Mouse (Mus musculus): ENCODE measurements around the gene N4bp1.

N4bp1 gene

DNA sequence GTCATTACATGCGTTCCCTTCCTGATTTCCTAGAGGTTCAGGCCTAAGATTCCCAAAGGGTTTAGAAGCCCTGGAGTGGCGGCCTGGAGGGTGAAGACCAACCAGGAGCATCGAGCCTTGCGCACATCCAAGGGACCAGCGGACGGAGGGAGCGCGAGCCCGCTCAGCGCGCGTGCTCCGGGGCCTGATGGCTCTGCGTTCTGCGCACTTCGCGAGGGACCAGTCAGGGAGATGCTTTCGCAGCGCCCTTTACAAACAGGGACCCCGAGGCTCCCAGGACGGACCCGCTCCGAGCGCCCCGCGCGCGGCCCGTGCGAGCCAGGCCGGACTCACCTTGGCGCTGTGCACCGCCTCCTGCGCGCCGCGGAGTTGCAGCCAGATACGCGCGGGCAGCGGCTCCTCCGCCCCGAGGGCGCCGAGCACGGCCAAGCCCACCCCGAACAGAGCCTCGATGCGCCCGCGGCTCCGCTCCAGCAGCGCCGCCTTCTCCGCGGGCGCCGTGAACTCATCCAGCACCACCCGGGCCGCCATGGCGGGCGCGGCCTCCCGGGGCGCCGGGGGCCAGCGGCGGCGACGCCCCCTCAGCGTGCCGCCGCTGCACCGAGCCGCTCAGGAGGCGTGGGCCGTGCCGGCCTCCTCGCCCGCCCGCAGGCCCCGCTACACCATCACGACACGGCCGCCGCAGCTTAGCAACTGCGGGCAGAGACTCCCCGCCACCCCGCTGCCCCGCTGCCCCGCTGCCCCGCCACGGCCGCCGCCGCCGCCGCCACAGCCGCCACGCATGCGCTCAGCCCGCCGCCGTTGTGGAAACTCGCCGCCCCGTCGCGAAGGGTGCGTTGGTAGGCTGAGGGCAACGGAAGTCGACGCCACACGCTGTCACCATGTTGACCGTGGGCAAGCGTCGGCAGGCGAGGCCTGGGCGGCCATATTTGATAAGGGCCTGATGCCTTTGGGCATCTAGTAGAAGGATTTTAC lies at the start of gene N4bp1:
N4bp1 (minus strand) TSS at position 770 of the 975 bp plus-strand sequence.
- peak; percentile 92 for DNase-seq

DNA sequence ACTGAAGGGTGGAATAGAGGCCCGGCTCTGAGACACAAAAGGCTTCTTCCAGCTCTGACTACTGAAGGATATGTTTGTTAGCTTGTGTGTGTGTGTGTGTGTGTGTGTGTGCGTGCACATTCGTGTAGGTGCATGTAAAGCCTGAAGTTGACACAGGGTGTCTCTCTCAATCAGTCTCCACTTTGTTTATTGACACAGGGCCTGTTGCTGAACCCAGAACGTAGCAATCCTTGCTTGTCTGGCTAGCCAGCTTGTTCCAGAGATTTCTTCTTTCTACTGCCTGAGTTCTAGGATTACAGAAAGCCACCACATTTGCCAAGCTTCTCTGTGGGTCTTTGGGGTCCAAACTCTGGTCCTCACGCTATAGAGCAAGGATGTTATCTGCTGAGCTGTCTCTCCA lies 49.8 kb upstream of the N4bp1 start:
- no peak for DNase-seq

DNA sequence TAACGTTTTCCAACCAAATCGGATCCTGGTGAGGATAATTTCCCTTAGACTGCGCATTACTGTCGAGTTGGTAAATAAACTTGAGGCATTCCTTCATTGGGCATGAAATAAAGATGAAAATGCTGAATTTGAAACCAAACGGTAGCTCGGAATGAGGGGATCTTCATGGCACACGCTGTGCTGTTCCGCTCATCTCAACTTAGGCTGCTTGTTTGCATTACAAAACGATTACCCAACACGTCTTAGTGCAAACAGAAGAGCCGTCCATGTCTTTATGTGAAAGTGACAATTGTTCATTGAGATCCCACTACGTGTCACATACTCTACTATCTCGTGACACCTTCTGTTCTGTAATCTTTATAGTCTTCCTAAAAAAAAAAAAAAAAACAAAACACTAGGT lies 49.3 kb upstream of the N4bp1 start:
- no peak for DNase-seq

DNA sequence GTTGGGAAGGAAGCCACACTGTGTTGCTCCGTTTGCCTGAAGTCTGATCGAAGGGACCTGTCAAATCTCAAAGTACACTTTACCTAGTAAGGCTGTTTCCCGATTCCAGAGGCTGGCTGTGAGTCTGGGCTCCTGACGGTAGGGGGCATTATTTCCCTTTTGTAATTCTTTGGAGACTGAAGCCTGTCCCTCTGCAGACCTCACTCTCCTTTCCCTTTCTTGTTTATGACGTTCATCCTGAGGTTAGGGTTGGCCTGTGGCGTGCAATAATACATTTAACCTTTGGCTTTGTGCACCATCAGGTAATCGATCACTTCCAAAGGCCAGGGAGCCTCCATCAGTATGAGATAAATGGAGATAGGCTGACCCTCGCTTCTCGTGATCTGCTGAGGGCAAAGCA lies 48.8 kb upstream of the N4bp1 start:
- DNase-seq, result peak; percentile 42

DNA sequence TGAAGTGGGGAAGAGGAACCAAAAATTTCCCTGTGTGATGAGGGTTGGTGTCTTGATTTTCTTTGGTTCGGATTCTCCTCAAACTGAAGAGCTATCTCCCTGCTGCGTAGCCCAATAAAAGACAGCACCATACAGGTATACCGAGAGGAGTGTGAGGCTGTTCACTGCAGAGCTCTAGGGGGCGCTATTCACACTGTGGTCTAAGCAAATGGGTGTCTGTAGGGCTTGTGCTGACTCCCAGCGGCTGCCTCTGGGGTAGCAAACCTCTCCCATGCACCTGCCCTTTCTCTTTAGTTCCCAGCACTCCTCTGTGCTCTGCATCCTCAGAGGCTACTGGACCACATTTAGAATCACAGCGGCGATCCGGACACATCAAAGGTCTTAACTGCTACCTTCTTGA lies 41.2 kb upstream of the N4bp1 start:
- DNase-seq, result no peak

DNA sequence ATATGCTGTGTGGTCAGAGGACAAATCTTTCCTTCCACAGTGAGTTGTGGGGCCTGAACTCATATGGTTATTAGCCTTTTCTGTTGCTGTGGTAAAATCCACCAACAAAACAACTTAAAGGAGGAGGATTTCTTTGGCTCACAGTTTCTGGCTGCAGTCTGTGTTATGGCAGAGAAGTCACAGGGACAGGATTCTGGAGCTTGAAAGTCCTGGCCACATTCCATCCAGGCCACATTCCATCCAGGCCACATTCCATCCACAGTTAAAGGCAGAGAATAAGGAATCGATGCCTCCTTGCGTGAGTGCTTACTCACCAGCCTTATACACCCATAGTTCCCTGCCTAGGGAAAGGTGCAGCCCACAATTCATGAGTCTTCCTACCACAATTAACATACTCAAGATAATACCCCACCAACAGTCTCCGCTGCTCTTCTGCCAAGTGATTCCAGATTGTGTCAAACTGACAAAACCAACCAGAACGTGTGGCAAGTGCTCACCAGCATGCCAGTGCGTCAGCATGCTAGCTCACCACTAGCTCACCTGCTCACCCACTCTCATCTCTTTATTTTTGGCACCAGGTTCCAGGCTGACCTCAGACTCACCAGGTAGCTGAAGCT lies 38.3 kb upstream of the N4bp1 start:
- DNase-seq, result no peak

DNA sequence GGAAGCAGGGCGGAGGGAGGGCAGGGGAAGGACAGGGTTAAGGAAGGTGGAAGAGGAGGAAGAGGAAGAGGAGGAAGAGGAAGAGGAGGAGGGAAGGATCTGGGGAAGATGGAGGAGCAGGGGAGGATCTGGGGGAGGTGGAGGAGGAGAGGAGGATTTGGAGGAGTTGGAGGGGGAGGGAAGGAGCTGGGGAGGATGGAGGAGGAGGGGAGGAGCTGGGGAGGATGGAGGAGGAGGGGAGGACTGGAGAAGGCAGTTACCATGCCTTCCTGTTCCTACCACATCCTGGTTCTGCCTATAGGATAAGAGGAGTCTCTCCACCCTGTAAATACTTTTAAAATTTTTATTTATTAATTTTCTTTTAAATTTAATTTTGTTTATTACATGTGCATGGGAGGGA lies 37.6 kb upstream of the N4bp1 start:
- DNase-seq, result no peak

DNA sequence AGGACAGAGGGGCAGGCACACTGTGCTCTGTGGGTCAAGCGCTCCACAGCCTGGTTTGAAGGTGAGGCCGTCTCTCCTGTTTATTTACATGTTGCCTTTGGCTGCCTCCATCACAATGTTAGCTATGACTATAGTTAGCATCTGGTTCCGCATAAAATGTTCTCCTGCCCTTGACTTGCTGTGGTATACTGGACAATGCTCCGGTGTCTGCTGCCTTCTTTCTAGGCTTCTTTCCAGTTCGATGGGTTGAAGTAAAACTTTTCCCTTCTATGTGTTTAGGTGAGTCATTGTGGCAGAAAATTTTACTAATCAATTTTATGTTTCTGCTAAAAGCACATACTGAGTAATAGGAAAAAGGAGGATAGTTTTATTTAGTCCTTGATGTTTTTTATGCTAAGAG lies 37.1 kb upstream of the N4bp1 start:
- no peak for DNase-seq

DNA sequence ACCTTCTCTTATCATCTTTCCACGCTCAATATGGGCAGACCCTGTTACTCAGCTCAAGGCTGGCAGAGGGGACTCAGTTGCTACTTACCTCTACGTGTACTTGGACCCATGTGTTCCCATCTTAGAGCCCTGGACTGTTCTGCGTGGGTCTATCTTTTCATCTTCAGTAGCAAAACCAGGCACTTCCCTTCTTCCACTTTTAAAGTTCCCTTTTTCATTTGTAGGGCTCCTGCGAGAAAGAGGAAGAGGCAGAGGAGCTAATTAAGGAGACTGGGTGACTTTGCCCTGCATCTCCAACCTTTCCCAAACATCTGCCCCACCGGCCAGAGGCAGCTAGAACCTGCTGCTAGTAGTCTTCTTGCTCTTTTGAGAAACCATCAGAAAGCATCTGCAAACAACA lies 35.9 kb upstream of the N4bp1 start:
- no peak for DNase-seq

DNA sequence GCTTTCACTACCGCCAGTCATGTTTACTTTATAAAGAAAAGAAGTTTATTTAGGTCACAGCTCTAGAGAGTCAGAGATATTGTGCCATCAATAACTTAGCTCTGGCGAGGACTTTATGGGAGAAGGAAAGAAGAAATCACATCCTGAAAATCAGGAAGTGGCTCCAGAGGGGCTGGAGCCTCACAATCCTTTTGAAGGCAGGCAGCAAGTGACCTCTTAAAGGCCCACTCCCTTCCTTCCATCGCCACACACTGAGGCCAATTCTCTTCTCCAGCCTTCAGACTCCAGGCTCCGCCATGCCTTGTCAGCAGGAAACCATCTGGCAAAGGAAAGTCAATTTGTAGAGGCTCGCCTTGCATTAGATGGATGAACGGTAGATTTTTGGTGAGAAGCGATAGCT lies 35.4 kb upstream of the N4bp1 start:
- no peak for DNase-seq

DNA sequence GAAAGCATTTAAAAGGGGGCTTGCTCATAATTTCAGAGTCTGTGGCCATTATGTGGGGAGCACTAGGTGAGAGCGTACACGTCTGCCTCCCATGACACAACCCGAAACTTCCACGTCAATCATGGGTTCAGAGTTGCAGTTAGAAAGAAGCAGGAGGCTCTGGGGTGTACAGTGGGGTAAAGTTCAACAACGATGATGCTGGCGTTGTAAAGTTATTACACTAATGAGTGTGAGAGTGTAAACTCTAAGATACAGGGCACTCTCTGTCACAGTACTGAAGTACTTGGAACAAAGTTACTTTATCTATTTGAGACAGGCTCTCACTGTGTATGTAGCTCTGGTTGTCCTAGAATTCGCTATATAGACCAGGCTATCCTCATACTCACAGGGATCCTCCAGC lies 35.0 kb upstream of the N4bp1 start:
- no peak for DNase-seq

DNA sequence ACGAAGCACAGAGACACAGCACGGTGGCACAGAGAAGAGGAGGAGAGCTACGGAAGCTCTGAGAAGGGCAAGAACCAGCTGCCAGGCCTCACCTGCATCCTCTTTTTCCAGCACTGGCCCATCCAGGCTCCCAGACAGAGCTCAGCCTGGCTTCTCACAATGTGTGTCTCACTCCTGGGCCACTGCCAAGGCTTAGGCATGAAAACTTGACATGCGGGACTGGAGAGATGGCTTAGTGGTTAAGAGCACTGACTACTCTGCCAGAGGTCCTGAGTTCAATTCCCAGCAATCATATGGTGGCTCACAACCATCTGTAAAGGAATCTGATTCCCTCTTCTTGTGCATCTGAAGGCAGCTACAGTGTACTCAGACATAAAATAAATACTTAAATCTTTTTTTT lies 34.2 kb upstream of the N4bp1 start:
- no peak for DNase-seq

DNA sequence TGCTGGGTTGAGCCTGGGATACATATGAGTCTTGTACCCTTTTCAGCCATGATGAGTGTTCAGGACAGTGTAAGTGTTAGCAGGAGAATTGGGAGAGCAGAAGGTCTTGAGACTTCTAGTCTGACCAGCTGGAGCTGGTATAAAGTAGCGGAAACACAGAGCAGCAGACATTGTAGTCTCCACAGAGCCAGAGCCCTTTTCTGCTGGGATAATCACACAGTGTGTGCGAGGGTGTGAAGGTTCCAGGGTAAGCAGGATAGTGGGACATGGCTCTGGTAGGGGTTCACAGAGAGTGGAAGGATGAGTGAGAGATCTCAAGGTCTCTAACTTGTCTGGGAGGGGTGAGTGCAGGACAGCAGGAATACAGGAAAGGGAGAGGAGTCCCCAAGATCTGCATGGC lies 33.0 kb upstream of the N4bp1 start:
- no peak for DNase-seq

DNA sequence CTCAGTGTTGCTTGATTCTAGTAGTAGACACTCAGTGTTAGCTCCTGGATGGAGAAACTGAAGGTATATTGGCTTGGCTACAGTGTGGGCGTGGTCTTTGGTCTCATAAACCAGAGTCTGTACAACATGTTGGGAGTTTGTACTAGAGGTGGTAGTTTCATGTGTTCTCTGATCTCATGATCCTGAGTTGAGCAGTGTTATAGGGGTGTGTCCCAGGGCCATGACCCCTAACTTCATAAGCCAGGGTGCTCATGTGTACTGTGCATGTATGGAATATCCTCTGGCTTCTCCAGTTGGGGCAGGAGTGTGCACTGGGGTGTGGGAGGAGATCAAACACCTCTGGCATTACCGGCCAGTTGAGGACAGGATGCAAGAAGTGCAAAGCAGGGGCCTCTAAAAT lies 32.6 kb upstream of the N4bp1 start:
- DNase-seq, result no peak

DNA sequence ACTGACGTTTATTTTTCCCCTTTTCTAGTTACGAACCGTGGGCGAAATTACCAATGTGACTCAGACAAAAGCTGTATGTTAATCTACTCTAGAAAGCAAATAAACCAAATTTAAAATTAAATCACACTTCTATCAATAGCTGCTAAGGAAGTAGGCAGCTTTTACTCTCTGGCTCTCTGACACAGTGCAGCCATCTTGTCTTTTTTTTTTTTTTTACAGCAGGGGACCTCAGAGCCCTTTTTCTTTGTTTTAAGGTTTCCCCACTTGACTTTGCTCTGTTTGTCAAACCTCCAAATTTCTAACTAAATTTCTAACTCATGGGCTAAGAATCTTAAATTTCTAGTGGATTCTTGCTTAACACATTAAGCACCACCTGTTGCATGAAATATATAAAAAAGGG lies 31.3 kb upstream of the N4bp1 start:
- no peak for DNase-seq

DNA sequence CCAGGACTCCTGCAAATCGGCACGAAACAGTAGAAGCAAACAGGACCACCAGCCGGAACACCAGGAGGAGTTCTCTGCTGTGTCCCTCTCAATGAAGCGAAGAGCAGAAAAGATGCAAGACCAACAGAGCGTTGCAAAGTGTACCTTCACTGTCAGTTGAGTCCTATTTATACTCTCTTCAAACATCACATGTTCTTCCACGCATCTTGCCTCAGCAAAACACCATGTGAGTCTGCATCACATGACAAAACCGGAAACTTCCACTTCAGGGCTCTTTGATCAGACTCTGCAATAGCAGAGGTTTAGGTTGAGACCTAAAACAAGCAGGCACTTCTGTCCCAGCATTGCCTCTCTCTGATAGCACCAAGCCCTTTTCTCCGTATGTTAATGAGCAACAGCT lies 26.1 kb upstream of the N4bp1 start:
- no peak for DNase-seq

DNA sequence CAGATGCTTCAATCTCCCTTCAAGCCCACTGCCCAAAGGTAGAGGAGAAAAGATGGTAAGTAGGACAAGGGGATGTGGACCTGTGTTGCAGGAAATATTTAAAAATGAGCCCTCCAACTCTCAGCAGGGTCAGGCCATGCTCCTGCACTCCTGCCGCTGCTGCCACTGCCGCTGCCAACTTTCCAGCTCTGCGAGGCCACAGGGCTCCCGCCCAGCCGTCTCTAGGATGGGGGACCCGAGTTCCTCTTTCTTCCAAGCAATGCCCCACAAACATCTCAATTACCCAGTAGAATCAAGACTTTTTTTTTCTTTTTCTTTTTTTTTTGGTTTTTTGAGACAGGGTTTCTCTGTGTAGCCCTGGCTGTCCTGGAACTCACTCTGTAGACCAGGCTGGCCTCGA lies 25.2 kb upstream of the N4bp1 start:
- no peak for DNase-seq

DNA sequence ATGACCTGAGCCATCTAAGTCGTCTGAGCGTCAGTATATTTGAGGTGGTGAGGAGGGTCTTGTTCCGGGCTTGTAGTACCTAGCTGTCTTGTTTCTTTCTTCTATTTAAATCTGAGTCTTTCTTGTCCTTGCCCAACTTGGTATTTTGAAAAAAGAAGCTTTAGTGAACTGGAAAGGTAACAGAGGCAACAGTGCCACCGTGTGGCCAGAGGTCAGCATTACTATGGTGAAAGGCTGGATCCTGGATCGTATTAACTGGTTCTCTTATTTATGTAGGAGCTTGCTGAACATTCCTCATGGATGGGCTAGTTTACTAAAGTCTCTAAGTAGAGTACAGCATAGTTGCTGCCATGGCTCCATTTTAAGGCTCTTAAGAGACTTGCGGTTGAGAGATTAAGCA lies 23.5 kb upstream of the N4bp1 start:
- peak; percentile 80 for DNase-seq

DNA sequence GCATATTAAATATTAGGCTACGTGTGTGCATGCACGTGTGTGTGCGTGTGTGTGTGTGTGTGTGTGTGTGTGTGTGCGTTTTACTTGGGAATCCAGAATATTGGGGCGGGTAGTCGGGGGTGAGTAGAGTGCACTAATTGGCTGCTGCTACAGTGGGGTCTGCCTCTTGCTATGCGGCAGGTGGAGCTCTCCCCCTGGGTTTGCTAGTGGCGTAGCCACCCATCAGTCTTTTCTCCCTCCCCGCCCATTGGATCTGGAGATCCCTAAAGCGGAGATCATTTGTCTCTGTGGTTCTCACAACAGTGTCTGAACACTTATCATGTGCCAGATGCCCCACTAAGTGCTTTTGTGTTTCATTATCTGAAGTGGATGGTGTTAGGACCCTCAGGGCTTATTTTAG lies 19.9 kb upstream of the N4bp1 start:
- DNase-seq, result no peak

DNA sequence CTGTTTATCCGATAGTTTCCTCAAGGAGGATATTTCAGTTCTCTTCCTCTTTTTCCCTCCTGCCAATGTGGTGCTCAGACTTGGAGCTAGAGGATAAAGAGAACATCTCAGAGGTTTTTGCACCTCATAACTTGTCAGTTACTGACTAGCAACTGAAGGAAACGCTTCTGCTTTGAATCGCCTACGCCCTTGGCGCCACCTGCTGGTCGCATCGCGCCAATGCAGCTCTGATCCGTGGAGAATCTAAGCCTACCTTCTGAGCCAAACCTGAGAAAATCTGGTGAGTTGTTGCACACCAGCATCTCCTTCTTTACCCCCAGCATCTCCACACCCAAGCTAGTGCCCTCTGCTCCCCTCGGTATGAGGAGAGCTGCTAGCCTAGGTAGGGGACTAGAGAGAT lies 18.0 kb upstream of the N4bp1 start:
- DNase-seq, result peak; percentile 91

DNA sequence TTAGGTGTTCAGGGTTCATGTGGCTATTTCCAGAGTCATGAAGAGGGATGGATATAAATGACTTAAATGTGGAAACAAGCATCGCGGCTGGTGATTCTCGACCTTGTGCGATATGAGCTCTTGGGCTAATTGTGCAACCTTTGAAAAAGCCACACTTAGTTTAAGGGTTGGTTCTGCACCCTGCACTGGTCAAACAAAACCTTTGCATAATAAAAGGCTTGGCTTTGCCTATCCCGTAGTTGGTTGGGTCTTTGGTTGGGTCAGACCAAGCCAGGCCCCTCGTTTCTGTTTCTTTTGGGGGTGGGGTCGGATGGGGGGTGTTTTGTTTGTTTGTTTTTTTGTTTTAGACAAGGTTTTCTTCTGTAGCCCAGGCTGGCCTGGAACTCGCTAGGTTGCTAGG lies 17.6 kb upstream of the N4bp1 start:
- no peak for DNase-seq

DNA sequence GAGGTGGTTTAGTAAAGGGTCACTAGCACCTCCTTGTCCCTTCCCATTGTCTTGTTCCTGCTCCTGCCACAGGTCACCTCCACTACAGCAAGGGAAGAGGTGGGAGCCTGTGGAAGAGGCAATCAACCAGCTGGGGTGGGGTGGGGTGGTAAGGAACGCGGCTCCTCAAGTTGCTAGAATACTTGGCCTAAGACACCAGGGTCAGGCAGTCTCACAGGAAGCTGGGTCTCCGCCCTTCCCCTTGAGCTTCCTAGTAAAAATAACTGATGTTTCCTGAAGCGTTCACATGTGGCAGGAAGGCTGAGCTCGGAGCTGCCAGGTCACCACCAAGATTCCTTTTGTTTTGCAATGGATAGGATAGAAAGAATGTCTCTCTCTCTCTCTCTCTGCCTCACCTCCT lies 16.9 kb upstream of the N4bp1 start:
- DNase-seq, result peak; percentile 60

DNA sequence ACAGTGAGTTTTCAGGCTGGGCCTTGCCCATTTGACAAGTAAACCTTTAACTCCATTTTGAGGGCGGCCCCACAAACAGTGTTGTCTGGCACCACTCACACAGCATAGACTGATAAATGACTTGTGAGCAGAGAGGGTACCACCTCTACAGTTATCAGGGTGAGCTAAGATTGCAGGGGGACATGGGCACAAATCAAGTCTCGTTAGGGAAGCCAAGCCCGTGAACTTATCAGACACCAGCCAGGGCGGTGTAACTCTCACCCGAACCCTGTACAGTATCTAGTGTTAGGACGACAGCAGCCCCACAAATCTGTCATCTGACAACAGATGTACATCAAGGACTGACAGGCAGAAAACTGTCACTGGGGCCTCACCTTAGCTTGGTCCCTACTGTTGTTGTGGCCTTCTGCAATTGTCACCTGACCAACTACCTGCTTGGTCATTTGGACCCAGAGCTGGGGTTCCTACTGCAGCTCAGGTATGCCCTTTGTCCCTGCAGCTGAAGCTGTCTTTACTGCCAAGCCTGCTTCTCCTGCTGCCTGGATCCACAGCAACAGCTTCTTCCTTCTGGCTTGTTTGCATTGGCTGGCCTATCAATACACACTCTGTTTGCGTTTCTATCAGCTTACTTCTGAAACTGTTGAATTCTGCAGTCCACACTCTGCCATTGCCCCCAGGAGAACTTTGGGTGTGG lies 12.8 kb upstream of the N4bp1 start:
- DNase-seq, result no peak

DNA sequence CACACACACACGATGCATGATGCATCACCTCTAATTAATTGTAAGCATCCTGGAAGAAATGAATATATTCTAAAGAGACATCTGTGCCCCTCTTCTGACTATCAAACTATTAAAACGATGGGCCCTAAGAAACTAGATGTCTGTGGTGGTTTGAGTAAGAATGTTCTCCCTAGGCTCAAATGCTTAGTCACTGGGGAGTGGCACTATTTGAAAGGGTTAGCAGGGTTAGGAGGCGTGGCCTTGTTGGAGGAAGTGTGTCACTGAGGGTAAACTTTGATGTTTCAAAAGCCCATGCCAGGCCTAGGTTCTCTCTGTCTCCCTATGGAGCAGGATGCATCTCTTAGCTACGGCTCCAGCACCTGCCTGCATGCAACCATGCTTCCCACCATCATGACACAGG lies 10.3 kb upstream of the N4bp1 start:
- DNase-seq, result no peak
